Mouse (Mus musculus): ENCODE measurements around the gene Rabepk. TPM values are rescaled to one million over a fixed set of nuclear protein-coding genes. Genes with fewer than 3 reads are reported as not detected.
A peak's percentile ranks its signal among the peaks of the same experiment; 100 is the strongest.
"Not testable (repeated sequence)": the region's sequence is repeated elsewhere in the genome, so short reads cannot be mapped to it uniquely, and the experiment has no call there.

Rabepk gene
- polyA plus RNA-seq, 1 experiment, result 59.9 TPM

DNA sequence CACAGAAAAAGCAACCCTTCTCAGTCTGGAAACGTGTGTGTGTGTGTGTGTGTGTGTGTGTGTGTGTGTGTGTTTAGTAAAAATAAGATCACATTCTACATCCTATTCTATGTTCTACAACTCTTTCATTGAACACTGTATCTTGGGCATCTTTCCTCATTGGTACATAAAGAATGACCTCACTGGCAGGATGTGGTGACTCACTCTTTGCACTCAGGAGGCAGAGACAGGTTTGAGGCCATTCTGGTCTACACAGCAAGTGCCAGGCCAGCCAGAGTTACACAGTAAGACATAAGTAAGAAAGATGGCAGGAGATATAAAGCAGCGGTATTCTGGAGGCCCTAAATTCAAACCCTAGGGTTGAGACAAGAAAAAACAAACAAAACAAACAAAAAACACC is 36.8 kb downstream of the Rabepk start:
- H3K79me3 ChIP-seq (ENCODE audit: low read depth), result no peaks in the 10 kb centered on the region
- no peak overlapping the region for H3K4me3 ChIP-seq (ENCODE audit: insufficient read depth, poor library complexity, severe bottlenecking)
- no peaks in the 10 kb centered on the region for H3K36me3 ChIP-seq (ENCODE audit: control insufficient read depth, insufficient read depth)
- no peaks in the 10 kb centered on the region for H3K79me2 ChIP-seq (ENCODE audit: control insufficient read depth, insufficient read depth)
- TF ChIP-seq MYOG (IDR thresholded peaks at IDR 0.05; ENCODE audit: control insufficient read depth, extremely low read depth, insufficient read length) (no peak), FOSL1 (IDR thresholded peaks at IDR 0.05; ENCODE audit: insufficient read depth, low read length, poor library complexity, severe bottlenecking) (no peak), MAX (IDR thresholded peaks at IDR 0.05) (no peak), CEBPB (IDR thresholded peaks at IDR 0.05; ENCODE audit: low read depth) (no peak), CTCF (IDR thresholded peaks at IDR 0.05; ENCODE audit: control insufficient read depth, insufficient read depth, insufficient read length) (no peak), USF1 (IDR thresholded peaks at IDR 0.05; ENCODE audit: low read depth) (no peak)
- H3ac ChIP-seq (ENCODE audit: control insufficient read depth, insufficient read length, low read depth), result no peak overlapping the region
- H3K27me3 ChIP-seq (ENCODE audit: control insufficient read depth, insufficient read depth, insufficient read length), result no peaks in the 10 kb centered on the region

DNA sequence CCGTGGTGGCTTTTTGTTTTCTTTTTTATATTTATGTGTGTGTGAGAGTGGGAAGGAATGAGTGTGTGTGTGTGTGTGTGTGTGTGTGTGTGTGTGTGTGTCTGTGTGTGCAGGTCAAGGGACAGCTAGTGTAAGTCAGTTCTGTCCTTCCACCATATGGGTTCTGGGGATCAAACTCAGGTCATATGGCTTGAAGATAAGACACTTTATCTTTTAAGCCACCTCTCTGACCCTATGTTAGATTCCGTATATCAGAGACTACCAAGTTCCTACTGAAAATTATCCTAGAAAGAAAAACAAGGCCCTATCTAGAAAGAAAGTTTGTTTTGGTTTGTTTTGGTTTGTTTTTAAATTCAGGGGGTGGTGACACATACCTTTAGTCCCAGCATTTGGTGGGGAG is 37.5 kb downstream of the Rabepk start:
- no peaks in the 10 kb centered on the region for H3K79me2 ChIP-seq (ENCODE audit: control insufficient read depth, insufficient read depth)
- H3ac ChIP-seq (ENCODE audit: control insufficient read depth, insufficient read length, low read depth), result no peak overlapping the region
- no peak for TF ChIP-seq MYOD1 (IDR thresholded peaks at IDR 0.05; ENCODE audit: control insufficient read depth, insufficient read length, low read depth)
- TF ChIP-seq FOSL1 (IDR thresholded peaks at IDR 0.05; ENCODE audit: insufficient read depth, low read length, poor library complexity, severe bottlenecking), result no peak
- no peak for TF ChIP-seq MAX (IDR thresholded peaks at IDR 0.05)
- no peak for TF ChIP-seq CEBPB (IDR thresholded peaks at IDR 0.05; ENCODE audit: low read depth)
- TF ChIP-seq USF1 (IDR thresholded peaks at IDR 0.05; ENCODE audit: low read depth), result no peak
- TF ChIP-seq CTCF (IDR thresholded peaks at IDR 0.05; ENCODE audit: control insufficient read depth, insufficient read depth, insufficient read length), result no peak
- no peak for TF ChIP-seq MYOG (IDR thresholded peaks at IDR 0.05; ENCODE audit: control insufficient read depth, extremely low read depth, insufficient read length)
- no peaks in the 10 kb centered on the region for H3K79me3 ChIP-seq (ENCODE audit: low read depth)
- no peak overlapping the region for H3K4me3 ChIP-seq (ENCODE audit: insufficient read depth, poor library complexity, severe bottlenecking)
- H3K27me3 ChIP-seq (ENCODE audit: control insufficient read depth, insufficient read depth, insufficient read length), result no peaks in the 10 kb centered on the region
- H3K36me3 ChIP-seq (ENCODE audit: control insufficient read depth, insufficient read depth), result no peaks in the 10 kb centered on the region

DNA sequence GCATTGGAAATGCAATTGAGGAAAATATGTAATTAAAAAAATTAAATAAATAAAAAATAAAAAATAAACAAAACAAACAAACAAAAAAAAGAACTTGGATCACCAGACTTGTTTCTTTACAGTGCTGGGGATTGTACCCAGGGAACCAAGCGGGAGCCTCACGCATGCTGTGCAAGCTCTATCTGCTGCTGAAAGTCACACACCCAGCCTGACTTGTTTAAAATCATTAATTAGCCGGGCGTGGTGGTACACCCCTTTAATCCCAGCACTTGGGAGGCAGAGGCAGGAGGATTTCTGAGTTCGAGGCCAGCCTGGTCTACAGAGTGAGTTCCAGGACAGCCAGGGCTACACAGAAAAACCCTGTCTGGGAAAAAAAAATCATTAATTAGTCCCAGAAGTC is 38.4 kb downstream of the Rabepk start:
- H3K36me3 ChIP-seq (ENCODE audit: control insufficient read depth, insufficient read depth); H3K27me3 ChIP-seq (ENCODE audit: control insufficient read depth, insufficient read depth, insufficient read length); H3ac ChIP-seq (ENCODE audit: control insufficient read depth, insufficient read length, low read depth); H3K79me2 ChIP-seq (ENCODE audit: control insufficient read depth, insufficient read depth); H3K4me3 ChIP-seq (ENCODE audit: insufficient read depth, poor library complexity, severe bottlenecking); H3K79me3 ChIP-seq (ENCODE audit: low read depth): not testable (repeated sequence)

DNA sequence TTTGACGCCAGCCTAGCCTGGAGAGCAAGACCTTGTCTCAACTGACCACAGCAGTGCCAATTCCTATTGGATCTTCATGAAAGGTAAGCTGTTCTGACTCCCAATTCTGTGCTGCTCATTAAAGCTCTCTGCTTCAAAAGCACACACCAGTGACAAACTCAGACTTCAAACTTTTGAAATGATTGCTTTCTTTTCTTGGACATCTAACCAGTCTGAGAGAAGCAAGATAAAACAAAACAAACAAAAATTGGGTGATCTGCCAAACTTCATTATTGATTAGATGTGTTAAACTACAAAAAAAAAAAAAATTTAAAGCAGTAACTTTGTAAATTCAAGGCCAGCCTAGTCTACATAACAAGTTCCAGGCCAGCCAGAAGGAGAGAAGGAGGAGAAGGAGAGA is 42.4 kb downstream of the Rabepk start:
- peaks cover 19% of the 10 kb centered on the region for H3K79me2 ChIP-seq (ENCODE audit: control insufficient read depth, insufficient read depth)
- TF ChIP-seq MYOD1 (IDR thresholded peaks at IDR 0.05; ENCODE audit: control insufficient read depth, insufficient read length, low read depth), result no peak
- no peak for TF ChIP-seq FOSL1 (IDR thresholded peaks at IDR 0.05; ENCODE audit: insufficient read depth, low read length, poor library complexity, severe bottlenecking)
- no peak for TF ChIP-seq MYOG (IDR thresholded peaks at IDR 0.05; ENCODE audit: control insufficient read depth, extremely low read depth, insufficient read length)
- no peak for TF ChIP-seq CEBPB (IDR thresholded peaks at IDR 0.05; ENCODE audit: low read depth)
- TF ChIP-seq USF1 (IDR thresholded peaks at IDR 0.05; ENCODE audit: low read depth), result no peak
- TF ChIP-seq CTCF (IDR thresholded peaks at IDR 0.05; ENCODE audit: control insufficient read depth, insufficient read depth, insufficient read length), result no peak
- TF ChIP-seq MAX (IDR thresholded peaks at IDR 0.05), result no peak
- peaks cover 14% of the 10 kb centered on the region for H3K79me3 ChIP-seq (ENCODE audit: low read depth)
- no peaks in the 10 kb centered on the region for H3K27me3 ChIP-seq (ENCODE audit: control insufficient read depth, insufficient read depth, insufficient read length)
- no peak overlapping the region for H3ac ChIP-seq (ENCODE audit: control insufficient read depth, insufficient read length, low read depth)
- no peaks in the 10 kb centered on the region for H3K36me3 ChIP-seq (ENCODE audit: control insufficient read depth, insufficient read depth)
- H3K4me3 ChIP-seq (ENCODE audit: insufficient read depth, poor library complexity, severe bottlenecking), result no peak overlapping the region

DNA sequence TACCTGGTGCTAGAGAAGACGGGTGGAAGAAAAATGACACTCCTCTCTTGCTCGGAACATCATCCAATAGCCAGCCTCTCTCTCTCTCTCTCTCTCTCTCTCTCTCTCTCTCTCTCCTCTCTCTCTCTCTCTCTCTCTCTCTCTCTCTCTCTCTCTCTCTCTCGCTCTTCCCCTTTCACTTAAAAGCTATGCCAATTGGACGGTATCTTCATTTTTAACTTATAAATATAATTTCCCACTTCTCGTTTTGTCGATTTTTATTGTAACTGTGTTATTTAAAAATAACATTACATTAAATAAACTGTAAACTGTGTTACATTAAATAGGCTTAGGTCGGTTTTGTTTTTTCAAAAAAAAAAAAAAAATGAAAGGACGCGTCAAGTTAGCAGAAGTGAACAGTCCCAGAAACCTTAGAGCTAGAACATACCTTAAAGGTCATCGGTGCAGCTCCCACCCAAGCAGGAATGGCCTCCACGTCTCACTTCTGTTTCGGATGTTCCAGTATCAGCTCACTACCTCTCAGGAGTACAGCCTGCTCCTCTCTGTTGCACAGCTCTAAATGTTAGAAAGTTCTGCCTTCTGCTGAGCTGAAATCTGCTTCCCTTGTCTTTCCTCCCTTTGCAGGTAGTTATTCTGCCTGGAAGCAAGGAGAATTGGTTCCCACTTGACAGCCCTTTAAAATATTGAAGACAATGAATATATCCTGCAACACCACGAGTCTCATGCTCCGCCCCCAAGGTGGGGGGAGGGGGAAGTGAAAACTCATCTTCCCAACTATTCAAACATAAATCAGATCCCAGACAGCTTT is 45.0 kb downstream of the Rabepk start, which contains the start of gene Gapvd1:
Gapvd1 (minus strand) TSS at position 682 of the 808 bp plus-strand sequence.
- H3K79me2 ChIP-seq (ENCODE audit: control insufficient read depth, insufficient read depth), result peaks cover 45% of the 10 kb centered on the region
- H3K4me3 ChIP-seq (ENCODE audit: insufficient read depth, poor library complexity, severe bottlenecking), result peak within 1 kb of the TSS; percentile 90
- H3ac ChIP-seq (ENCODE audit: control insufficient read depth, insufficient read length, low read depth), result peak within 1 kb of the TSS; percentile 92
- H3K36me3 ChIP-seq (ENCODE audit: control insufficient read depth, insufficient read depth), result peaks cover under 1% of the 10 kb centered on the region
- no peak for TF ChIP-seq MYOD1 (IDR thresholded peaks at IDR 0.05; ENCODE audit: control insufficient read depth, insufficient read length, low read depth)
- TF ChIP-seq CEBPB (IDR thresholded peaks at IDR 0.05; ENCODE audit: low read depth), result no peak
- no peak for TF ChIP-seq CTCF (IDR thresholded peaks at IDR 0.05; ENCODE audit: control insufficient read depth, insufficient read depth, insufficient read length)
- TF ChIP-seq MAX (IDR thresholded peaks at IDR 0.05), result no peak
- TF ChIP-seq MYOG (IDR thresholded peaks at IDR 0.05; ENCODE audit: control insufficient read depth, extremely low read depth, insufficient read length), result no peak
- TF ChIP-seq USF1 (IDR thresholded peaks at IDR 0.05; ENCODE audit: low read depth), result no peak
- TF ChIP-seq FOSL1 (IDR thresholded peaks at IDR 0.05; ENCODE audit: insufficient read depth, low read length, poor library complexity, severe bottlenecking), result no peak
- peaks cover 38% of the 10 kb centered on the region for H3K79me3 ChIP-seq (ENCODE audit: low read depth)
- H3K27me3 ChIP-seq (ENCODE audit: control insufficient read depth, insufficient read depth, insufficient read length), result no peaks in the 10 kb centered on the region

Measured in C2C12 (cell line).